Mouse (Mus musculus) right cerebral cortex, postnatal 36 days (tissue): ENCODE data around the gene Rbm31y.
"Not testable (repeated sequence)": the region's sequence is repeated elsewhere in the genome, so short reads cannot be mapped to it uniquely, and the experiment has no call there.

Source experiments
- DNase-seq, 2 experiments: peaks; one replicate each; pipeline ENCODE4 v3.0.0; 2022; ENCODE audit warnings: low spot score in 2 of 2, mixed read lengths in 1 of 2

The Rbm31y gene

GRCm38 (mm10) chrY:17400461-17400860 lies at the start of gene Rbm31y:
Gene Rbm31y, plus strand, starts transcription at chrY:17400761.
- not testable (repeated sequence) for DNase-seq
